Mouse (Mus musculus): ENCODE data around the gene Ccni.

Ccni gene

DNA sequence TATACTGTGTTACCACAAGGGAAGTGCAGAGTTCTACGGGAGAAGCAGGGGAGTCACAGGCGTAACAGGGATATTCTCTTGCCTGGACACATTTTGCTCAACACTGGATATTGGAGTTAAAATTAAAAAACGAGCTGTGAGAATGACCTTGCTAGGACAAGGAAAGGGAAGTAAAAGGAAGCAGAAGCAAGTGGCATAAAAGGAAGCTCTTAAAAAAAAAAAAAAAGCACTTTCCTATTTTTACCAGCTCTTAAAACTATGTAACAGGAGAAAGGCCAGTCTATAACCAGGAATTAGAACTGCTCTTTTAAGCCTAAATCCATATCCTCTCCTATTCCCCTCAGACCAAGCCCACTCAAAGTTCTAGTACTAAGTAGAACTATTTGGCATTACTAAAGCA is 8.1 kb downstream of the Ccni start:
- DNase-seq (ENCODE audit: low spot score) = no peak

DNA sequence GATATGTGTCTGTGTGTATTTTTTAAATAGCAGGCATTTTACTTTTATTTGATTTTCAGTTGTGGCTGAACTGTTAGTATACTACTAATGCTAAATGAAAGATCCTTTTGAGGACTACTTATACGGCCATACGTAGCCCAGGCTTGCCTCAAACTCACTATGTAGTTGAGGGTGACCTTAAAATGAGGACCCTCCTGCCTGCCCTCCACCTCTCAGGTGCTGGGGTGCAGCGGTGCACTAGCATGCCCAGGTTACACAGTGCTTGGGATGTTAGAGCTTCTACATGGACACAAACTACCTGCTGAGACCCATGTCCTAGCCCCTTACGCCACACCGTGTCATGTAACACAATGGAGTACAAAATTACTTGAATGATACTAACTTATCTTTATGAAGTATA is 15.9 kb downstream of the Ccni start:
- DNase-seq (ENCODE audit: low spot score) = no peak

GRCm38 (mm10) chr5:93189607-93190006 is 16.7 kb downstream of the Ccni start:
- no peak for DNase-seq (ENCODE audit: low spot score)

- DNase-seq (ENCODE audit: low spot score) = no peak
Measured at GRCm38 (mm10) chr5:93184548-93184947, 21.7 kb downstream of the Ccni start.

DNA sequence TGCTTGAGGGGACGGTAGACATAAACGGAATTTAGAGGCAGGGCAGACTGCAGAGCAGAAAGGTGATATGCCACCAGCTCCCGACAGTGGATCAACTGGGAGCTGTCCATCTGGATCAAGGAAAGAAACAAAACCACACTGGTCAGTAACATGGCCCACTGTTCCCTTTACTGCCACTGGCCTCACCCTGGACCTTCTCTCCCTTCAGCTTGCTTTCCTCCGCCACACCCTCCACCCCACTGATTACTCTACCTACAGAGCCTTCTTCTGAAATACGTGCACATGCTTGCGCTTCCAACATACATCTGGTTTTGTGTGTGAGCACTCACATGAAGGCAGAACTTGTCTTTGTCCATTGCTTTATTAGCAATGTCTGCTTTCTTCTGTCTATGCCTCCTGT is 23.0 kb downstream of the Ccni start:
- DNase-seq (ENCODE audit: low spot score) = no peak

DNA sequence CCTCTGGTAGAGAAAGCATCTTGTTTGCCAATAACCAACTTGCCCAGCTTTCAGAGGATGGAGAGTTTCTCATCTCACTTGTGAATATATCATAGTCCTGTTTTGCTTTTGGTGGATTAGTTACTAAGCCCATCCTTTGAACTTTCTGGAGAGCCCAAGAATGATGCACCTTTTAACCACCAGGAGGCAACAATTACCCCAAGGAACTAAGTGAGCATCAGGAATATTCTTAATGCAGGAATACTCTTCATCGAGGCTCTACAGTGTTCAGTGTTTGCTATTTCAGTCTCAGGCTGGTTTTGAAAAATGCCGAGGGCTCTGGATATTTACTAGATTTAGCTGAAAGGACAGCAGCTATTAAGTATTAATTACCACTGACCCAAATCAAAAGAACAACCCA is 26.0 kb downstream of the Ccni start:
- no peak for DNase-seq (ENCODE audit: low spot score)

DNA sequence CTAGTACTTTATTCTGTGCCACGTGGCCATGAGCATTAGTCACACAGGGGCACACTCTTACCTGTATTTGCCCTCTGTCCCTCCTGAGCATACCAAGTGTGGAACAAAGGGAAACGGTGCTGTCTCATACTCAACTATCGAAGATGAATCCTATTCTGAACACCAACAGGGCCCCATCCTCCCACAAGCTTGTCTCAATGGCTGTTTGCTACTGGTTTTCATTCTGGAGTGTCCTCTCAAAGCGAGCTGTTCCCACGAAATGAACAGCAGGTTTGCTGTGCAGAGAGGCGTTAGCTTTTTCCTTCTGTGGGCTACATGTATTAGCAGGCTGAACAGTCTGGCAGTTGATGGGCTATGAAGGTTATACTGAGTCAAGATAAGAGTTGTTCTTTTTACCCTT is 27.7 kb downstream of the Ccni start:
- DNase-seq (ENCODE audit: low spot score) = peak; percentile 43

GRCm38 (mm10) chr5:93174675-93175074 is 31.6 kb downstream of the Ccni start:
- no peak for DNase-seq (ENCODE audit: low spot score)

DNA sequence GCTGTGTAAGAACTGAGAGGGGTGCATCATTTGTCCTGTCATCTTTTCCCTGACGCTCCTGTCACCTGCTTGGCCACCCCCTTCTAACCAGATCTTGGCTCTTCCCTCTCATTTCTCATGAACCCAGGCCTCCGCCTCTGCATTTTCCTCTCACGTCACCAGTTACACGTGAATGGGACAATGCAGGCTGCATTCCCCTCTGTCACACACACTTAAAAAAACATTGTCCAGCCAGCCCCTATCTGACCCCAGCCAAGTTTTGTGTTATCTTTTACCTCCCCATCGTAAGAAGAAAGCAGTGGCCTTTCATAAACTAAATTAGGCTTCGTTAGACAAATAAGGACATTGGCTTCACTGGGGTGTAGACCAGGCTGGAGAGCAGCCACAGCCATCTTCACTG is 33.8 kb downstream of the Ccni start:
- DNase-seq (ENCODE audit: low spot score) = no peak

GRCm38 (mm10) chr5:93171420-93171819 is 34.9 kb downstream of the Ccni start:
- DNase-seq (ENCODE audit: low spot score) = no peak

DNA sequence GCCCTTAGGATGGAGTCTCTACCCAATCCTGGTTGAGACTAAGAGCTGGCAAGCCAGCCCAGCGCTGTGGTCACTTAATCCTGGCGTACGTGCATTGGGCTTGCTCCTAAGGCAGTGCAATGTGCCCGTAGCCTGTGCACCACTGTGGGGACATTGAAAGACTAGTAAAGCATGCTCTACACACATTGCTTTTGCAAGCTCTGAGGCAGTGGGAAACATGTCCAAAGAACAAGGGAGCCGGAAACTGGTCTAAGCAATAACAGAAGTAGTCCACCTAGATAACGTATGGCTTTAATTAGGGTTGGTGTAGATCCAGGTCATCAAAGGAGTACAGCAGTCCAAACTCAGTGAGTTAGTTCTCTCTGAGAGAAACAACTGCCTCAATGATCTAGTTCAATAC is 37.6 kb downstream of the Ccni start:
- DNase-seq (ENCODE audit: low spot score) = no peak

GRCm38 (mm10) chr5:93167919-93168516 is 38.3 kb downstream of the Ccni start:
- no peak for DNase-seq (ENCODE audit: low spot score)

GRCm38 (mm10) chr5:93163541-93163940 is 42.8 kb downstream of the Ccni start:
- peak; percentile 68 for DNase-seq (ENCODE audit: low spot score)

GRCm38 (mm10) chr5:93154401-93154800 is 51.9 kb downstream of the Ccni start:
- no peak for DNase-seq (ENCODE audit: low spot score)

GRCm38 (mm10) chr5:93152451-93152850 is 53.8 kb downstream of the Ccni start:
- DNase-seq (ENCODE audit: low spot score) = no peak

GRCm38 (mm10) chr5:93151985-93152384 is 54.3 kb downstream of the Ccni start:
- no peak for DNase-seq (ENCODE audit: low spot score)

DNA sequence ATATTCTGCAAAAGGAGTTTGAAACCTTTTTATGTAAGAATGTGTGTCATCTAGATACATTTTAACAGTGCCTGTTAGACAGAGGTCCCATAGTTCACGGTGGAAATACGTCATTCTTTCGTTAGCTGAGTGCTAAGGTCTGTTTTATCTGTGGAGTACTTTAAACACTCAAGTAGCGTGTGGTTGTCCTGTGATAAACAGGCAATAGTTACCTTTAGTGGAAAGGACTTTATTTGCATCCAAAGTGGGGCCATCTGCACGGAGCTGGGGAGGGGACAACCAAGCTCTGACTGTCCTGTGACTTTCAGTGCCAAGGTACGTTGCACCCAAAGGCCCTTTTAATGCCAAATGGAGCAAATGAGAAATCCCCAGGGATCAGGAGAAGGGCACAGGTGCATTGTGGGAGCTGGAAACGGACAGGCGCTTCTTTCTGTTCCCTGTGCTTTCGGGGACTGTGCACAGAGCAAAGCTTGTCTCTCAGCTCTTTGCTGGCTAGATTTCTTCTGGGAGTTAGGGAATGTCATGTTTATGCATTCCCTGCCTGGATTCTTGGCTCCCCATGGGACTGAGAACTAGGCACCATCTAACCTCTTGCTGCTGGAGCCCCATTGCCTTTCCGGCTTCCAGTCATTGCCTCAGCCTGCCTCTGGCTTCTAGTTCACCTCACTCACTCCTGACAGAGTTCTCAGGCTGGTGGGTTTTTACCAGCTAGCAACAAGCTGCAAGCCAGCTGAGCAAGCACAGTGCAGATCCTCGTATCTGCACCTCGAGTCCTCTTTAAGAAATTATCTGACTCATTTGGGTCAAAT is 56.1 kb downstream of the Ccni start:
- no peak for DNase-seq (ENCODE audit: low spot score)

GRCm38 (mm10) chr5:93145504-93145903 is 60.8 kb downstream of the Ccni start:
- DNase-seq (ENCODE audit: low spot score) = no peak

DNA sequence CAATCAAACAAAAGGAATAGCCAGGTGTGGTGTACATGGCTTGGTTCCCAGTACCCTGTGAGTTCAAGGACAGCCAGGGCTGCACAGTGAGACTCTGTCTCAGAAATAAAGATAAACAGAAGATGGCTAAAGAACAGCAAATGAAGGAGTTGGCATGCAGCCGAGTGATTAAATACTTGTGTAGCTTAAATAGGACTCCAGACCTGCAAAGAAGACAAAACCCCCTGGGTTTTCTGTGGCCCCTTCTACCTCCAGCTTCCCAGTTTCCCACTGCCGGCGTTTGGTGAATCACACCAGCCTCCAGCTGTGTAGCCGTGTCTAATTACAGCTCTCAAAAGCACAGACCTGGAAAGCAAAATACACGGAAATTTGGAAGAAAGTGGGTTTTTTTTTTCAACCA is 61.4 kb downstream of the Ccni start:
- DNase-seq (ENCODE audit: low spot score) = no peak

DNA sequence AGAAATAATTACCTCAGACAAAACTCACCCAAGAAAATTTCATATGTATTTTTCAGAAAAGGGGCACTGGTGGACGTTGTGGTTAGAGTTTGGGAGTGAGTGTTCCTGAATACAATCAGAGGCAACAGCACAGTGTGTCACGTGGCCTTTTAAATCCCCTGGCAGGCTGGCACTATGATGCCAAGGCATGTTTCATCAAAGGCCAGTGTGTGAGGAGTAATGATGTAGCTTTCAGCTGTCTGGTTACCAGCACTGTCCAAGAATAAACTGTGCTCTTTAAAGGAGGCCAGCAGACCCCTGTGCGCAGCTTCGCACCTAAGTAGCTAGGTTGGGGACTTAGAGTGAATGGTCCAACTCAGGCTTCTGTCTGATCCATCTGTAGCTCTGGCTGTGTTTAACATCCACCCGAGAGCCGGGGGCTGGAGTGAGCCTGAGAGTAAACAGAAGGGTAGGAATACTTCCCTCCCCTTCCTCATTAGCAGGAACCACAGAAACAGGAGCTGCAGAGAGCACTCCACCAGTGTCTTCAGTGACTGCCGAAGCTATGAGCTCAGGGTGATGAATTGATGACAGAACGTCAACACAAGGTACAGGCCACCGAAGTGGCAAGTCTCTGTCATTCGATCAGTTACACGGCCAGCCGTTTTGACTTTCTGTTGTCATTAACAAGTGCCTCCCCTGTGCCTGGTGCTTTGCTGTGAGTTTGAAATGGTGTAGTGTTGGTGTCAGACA is 62.8 kb downstream of the Ccni start:
- DNase-seq (ENCODE audit: low spot score) = no peak

DNA sequence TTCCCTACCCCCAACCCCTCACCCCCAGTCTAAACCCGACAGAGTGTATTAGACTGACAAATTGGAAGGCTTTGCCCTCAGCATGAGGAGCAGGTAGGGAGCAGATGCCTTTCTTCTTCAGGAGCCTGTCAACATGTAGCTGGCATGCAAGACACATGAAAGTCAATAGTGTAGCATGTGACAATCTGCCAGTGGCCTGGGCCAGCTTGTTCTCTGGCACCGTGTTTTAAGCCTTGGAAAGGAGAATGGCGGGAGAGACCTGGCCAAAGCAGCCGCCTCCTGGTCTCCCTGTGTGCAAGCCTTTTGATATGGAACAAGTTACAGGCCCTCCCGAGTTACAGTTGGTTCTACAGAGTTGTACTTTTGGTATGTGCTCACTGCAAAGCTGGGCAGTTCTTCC is 65.5 kb downstream of the Ccni start:
- no peak for DNase-seq (ENCODE audit: low spot score)

DNA sequence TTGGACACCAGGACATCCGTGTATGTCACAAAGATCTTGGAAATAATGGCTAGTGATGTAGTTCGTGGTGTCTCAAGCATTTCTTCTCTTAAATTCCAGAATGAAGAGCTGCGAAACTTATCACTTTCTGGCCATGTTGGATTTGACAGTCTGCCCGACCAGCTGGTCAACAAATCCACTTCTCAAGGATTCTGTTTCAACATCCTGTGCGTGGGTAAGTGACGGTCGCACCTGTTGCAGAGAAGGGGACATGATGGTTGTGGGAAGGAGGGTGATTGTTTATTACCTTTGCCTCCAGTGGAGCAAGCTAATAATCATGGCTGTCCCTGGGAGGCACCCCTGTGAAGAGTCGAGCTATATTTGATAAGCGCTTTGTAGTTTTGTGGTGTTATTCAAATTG is 66.9 kb downstream of the Ccni start:
- no peak for DNase-seq (ENCODE audit: low spot score)

GRCm38 (mm10) chr5:93136956-93137586 is 69.2 kb downstream of the Ccni start:
- DNase-seq (ENCODE audit: low spot score) = peak; percentile 49

Measured in layer of hippocampus, adult 11-12 months (tissue).